Mouse (Mus musculus) brain, adult 2 months (tissue): Measurements from ENCODE around the gene Ppp1r12b.
A peak's percentile ranks its signal among the peaks of the same experiment; 100 is the strongest.

Experiments
- DNase-seq: peaks from one replicate; pipeline ENCODE4 v3.0.0; 2011; ENCODE audit warnings: low read depth, low spot score

Gene Ppp1r12b

GRCm38 (mm10) chr1:134796536-134796935 is 159.2 kb downstream of the Ppp1r12b start:
- DNase-seq, result peak; percentile 37

- peak; percentile 35 for DNase-seq
Observed at GRCm38 (mm10) chr1:134796076-134796475, 159.7 kb downstream of the Ppp1r12b start.

- DNase-seq, result no peak
Observed at GRCm38 (mm10) chr1:134791456-134791855, 164.3 kb downstream of the Ppp1r12b start.

GRCm38 (mm10) chr1:134790716-134791439 is 164.9 kb downstream of the Ppp1r12b start:
- no peak for DNase-seq

GRCm38 (mm10) chr1:134788096-134788495 is 167.6 kb downstream of the Ppp1r12b start:
- DNase-seq, result no peak

- no peak for DNase-seq
Observed at GRCm38 (mm10) chr1:134784911-134785310, 170.8 kb downstream of the Ppp1r12b start.

- no peak for DNase-seq
Observed at GRCm38 (mm10) chr1:134784481-134784880, 171.3 kb downstream of the Ppp1r12b start.

GRCm38 (mm10) chr1:134783958-134784357 is 171.8 kb downstream of the Ppp1r12b start:
- DNase-seq, result no peak

GRCm38 (mm10) chr1:134782797-134783196 is 172.9 kb downstream of the Ppp1r12b start:
- DNase-seq, result no peak

- DNase-seq, result no peak
Observed at GRCm38 (mm10) chr1:134777936-134778548, 177.7 kb downstream of the Ppp1r12b start.

- DNase-seq, result no peak
Observed at GRCm38 (mm10) chr1:134777201-134777885, 178.4 kb downstream of the Ppp1r12b start.

- no peak for DNase-seq
Observed at GRCm38 (mm10) chr1:134775631-134776030, 180.1 kb downstream of the Ppp1r12b start.

- no peak for DNase-seq
Observed at GRCm38 (mm10) chr1:134774728-134775287, 180.9 kb downstream of the Ppp1r12b start.

GRCm38 (mm10) chr1:134774247-134774646 is 181.5 kb downstream of the Ppp1r12b start:
- no peak for DNase-seq

GRCm38 (mm10) chr1:134773256-134773655 is 182.5 kb downstream of the Ppp1r12b start:
- DNase-seq, result no peak

GRCm38 (mm10) chr1:134772821-134773220 is 182.9 kb downstream of the Ppp1r12b start:
- no peak for DNase-seq

- no peak for DNase-seq
Observed at GRCm38 (mm10) chr1:134771999-134772398, 183.7 kb downstream of the Ppp1r12b start.

- DNase-seq, result peak; percentile 76
Observed at GRCm38 (mm10) chr1:134771353-134771752, 184.4 kb downstream of the Ppp1r12b start.

- DNase-seq, result no peak
Observed at GRCm38 (mm10) chr1:134770312-134770711, 185.4 kb downstream of the Ppp1r12b start.

- DNase-seq, result no peak
Observed at GRCm38 (mm10) chr1:134766448-134766847, 189.3 kb downstream of the Ppp1r12b start.

- peak; percentile 45 for DNase-seq
Observed at GRCm38 (mm10) chr1:134764831-134765458, 190.8 kb downstream of the Ppp1r12b start.
